Mouse (Mus musculus): ENCODE data around the gene AC161166.1. TPM values are rescaled to one million over a fixed set of nuclear protein-coding genes. Genes with fewer than 3 reads are reported as not detected.
"Not testable (repeated sequence)": the region's sequence is repeated elsewhere in the genome, so short reads cannot be mapped to it uniquely, and the experiment has no call there.

Gene AC161166.1
- total RNA-seq, 2 experiments from 2014 or later, result not detected

DNA sequence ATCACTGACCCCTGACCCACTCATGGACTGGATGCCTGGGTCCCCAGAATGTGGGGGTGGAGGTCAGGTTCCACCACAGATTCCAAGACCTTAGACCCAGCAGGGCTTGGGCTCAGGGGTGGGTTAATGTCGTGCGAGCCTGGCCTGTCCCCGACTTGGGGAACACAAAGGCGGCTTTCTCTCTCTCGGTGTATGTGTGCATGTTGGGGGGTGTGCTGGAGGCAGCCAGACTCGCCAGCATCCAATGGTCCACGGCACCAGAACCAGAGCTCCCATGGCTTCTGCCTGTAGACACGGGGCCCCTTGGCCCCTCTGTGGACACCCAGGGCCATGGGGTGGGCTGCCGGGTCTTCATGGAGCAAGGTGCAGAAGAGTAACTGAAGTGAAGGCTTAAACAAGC lies 26.8 kb downstream of the AC161166.1 start:
- DNase-seq (ENCODE audit: low spot score), result no peak

DNA sequence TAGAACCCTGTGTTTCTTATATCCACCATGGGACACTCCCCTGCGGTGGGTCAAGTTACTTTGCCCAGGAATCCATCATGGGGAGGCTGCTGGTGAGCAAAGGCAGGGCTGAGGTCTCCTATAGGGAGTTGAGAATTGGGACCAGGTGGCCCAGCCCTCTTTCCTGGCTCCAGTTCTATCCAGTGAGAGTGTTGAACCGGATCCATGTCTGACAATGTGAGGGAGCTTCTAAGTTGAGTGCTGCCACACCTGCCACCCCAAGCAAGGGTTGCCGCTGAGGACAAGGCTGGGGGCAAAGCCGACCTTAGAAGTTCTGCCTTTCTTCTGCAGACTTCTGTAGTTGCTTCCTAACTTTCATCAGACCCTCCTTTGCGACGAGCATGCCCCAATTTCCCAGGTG lies 29.0 kb downstream of the AC161166.1 start:
- not testable (repeated sequence) for DNase-seq (ENCODE audit: low spot score)

DNA sequence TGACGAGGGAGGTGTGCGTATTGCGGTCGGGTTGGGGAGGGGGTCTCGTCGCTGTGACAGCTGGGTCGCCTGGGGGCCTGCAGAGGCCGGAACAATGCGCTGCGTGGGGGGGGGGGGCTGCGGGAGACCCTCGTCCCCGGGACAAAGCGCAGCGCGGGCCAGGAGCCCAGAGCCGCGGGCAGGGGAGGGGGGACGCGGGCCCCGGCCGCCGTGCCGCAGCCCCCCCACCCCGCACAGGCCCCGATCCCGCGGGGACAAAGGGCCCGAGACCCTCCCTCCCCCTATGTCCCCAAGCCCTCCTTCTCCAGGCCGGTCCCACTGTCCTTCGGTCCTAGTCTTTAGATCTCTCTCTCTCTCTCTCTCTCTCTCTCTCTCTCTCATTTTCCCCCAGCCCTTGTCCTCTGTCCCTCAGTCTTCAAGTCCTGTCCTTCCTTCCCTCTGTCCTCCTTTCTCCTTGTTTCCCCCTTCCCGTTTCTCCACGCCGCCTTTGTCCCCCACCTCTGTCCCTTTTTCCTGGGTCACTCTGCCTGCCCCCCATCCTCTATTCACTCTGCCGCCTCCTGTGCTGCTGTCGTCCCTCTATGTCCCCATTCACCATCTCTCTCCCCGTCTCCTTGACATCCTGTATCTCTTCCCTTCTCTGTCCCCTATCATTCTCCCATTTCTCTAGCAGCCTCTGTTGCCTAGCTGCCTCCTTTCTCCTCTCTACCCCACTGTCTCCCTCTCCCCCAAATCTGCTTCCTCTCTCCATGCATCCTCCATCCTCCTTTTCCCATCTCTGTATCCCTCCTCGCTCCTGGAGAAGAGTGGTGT lies 29.8 kb downstream of the AC161166.1 start:
- DNase-seq (ENCODE audit: low spot score), result no peak

DNA sequence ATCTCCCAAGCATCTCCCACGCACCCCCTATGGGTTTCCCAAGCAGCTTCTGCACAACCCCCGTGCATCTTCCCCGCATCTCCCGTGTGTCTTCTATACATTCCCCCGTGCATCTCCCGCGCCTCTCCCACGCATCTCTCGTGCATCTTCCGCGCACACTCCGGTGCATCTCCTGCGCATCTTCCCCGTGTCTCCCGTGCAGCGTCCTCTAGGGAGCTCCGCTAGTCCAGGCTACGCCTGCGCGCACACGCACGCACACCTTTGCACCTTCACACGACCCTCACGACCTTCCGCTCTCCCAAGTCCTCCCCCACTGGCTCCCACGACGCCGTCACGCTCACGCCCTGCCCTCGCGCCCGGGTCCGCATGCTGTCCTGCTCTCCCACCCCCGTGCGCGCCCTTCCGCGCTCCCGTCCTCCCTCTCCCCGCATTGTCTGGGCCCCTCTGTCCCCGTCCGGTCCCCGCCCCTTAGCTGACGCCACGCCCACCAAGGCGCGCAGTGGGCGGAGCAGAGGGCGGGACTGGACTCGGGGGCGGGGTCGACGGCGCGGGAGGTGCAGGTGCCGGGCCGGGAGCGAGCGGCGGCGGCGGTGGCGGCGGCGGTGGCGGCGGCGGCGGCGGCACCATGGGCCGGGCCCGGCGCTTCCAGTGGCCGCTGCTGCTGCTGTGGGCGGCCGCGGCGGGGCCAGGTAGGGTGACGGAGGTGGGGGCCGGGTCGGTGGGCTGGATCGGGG lies 30.6 kb downstream of the AC161166.1 start, which contains the start of gene Cadm4:
Gene Cadm4 (plus strand): TSS at position 550 of the 734 bp plus-strand sequence.
- peak; percentile 73 for DNase-seq (ENCODE audit: low spot score)

DNA sequence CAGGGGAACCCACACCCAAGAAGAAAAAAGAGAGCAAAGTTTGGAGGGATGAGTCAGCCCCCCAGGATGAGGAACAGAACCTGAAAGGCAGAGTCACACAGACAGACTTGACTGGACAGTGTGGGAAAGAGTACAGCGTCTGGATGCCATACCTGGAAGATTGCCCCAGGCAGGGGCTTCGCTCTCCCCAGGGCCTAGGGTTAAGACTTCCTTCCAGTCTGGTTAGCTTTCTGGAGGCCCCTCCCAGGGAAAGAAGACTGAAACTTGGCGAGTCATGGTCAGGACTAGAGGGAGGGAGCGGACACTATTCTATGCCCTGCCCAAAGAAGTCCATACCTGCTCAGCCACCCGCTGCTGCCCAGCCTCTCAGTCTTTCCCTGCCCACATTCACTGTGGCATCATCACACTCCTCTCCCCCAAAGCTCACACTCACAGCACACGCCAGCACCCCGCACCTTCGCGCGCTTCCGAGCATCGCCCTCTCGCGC lies 31.2 kb downstream of the AC161166.1 start:
- no peak for DNase-seq (ENCODE audit: low spot score)

DNA sequence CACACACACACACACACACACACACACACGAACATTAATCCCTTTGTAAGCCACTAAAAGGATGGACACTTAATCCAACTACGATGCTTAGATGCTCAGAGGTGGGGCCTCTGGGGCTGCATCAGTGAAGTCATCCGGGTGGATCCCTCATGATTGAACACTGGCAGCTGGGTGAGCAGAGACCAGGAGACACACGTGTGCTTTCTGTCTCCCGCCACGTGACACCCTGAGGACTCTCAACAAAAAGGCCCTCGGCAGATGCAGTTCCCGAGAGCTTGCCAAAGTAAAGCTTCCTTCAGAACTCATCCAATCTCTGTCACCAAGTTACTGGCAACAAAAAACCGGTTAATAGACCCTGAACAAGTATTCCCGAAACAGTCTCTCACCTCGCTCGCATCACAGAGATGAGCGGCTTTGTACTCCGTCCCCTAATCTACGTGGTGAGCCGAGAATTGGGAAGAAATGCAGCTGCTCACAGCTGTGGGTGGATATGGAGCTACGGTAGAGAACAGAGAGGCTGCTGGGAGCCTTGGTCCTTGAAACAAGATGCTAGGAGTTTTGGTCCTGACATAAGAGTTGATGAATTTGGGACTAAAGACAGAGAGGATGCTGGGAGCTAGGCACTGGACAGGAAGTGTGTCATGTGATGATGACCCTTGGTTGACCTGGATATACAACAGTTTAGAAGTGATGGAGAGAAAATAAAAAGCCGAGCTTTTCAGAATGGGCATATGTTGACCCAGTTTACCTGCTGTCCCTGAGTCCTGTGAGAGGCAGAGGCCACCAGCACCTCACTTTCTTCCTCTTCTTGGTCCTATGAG lies 31.9 kb downstream of the AC161166.1 start:
- DNase-seq (ENCODE audit: low spot score), result peak; percentile 32

DNA sequence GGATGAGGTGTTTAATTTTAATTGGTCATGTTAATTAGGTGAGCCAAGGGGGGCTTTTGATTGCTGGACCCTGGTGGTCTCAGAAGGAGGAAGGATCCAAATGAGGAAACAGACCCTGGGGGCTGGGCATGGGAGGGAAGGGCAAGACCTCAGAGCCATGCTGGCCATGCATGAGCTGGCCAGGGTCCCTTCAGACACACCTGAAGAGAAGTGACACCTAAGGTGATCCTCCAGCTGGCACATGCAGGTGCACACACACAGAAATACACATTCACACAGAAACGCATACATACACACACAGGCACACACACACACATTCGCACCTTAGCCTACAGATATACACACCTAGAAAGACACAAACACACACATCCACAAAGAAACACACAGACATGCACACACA lies 32.6 kb downstream of the AC161166.1 start:
- DNase-seq (ENCODE audit: low spot score), result no peak

DNA sequence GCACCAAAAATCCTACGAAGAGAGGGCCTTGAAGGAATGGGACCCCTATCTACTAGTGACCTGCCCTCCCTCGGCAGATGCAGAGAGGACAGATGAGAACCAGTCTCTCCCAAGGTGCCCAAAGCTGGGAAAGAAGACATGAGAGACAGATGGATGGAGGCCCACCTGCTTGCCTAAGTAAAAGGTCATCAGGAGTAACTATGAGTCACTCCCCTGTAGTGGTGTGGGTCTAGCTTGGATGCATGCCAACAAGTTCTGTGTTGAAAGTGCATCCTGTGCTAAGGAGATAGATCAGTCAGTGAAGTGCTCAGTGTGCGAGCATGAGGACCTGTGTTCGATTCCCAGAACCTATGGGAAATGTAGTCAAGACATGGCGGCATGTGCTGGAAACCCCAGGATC lies 33.3 kb downstream of the AC161166.1 start:
- no peak for DNase-seq (ENCODE audit: low spot score)

DNA sequence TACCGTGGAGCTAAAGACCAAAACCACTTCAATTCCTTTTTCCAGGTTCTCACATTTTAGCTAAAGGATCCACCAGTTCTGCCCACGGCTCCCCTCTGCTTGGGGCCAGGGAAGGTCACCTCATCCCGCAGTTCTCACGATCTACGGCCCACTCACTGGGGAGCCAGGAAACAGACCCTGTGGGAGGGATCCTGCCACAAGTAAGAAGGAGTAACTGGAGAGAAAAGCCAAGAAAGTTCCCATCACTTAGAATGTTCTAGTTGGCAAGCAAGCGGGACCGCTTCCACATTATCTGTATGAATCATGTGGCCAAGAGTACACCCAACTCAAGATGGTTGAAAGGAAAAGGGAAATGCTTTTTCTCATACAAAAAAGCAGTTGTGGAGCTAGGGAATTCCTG lies 35.4 kb downstream of the AC161166.1 start:
- DNase-seq (ENCODE audit: low spot score), result no peak

DNA sequence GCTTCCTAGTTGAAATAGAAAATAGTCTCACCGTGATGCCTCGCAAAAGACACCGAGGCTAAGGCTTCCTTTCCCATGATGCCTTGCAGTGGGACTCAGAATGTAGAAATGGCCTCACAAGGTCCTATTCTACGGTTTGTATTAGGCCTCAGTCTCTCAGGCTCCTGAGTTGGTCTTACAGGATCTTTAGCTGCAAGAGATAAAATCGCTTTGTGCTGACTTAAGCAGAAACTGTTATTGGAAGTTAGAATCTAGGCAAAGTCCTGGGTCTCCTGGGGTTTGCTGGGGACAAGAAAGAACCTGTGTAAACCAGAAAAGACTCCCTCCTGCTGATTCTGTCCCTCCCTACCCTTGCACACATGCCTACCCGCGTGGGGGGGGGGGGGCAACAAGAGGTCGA lies 35.9 kb downstream of the AC161166.1 start:
- no peak for DNase-seq (ENCODE audit: low spot score)

DNA sequence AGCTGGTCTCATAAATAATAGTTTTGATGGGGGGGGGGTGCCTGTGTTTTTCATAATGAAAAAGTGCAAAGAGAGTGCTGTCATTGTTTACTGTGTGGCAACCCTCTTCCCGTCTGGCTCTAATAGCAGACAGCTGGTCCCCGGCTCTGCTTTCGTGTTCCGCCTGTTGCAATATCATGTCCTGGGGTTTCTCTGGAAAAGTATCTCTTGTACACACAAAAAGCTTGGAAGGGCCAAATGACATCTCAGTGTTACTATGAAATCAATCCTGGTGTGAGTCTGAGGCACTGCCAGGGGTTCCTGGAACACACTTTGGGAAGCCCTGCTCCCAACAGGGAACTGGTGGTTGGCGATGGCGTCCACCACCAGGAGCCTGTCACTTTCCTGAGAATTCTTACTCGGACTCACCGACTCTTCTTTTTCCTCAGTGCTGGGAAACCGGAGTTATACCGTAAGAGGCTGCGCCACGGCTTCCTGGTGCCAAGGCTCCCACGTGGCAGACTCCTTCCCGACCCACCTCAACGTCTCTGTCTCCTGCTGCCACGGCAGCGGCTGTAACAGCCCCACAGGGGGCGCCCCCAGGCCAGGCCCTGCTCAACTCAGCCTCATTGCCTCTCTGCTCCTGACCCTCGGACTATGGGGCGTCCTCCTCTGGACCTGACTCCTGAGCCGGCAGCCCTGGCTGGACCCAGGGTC lies 37.3 kb downstream of the AC161166.1 start:
- peak; percentile 10 for DNase-seq (ENCODE audit: low spot score)

DNA sequence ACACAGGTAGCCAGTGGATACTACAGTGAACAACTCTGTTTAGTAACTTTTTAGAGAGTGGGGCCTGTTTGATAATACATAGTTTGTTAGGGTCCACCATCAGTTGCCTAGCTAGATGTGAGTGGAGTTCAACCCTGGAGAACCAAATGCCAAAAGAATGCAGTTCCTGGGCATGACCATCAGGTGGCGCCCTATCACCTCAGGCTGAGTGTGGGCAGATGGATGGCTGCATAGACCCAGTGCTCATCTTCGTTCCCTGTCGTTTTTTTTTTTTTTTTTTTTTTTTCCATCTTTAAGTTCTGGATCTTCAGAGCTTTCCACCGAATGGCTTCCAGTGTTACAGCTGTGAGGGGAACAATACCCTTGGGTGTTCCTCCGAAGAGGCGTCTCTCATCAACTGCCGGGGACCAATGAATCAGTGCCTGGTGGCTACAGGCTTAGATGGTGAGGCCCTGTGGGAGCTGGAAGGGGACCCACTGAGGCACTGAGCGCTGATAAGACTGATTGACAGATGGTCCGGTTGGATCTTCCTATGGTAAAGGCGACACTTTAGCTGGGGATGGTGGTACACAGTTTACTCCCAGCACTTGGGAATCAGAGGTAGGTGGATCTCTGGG lies 38.2 kb downstream of the AC161166.1 start:
- DNase-seq (ENCODE audit: low spot score), result peak; percentile 61

DNA sequence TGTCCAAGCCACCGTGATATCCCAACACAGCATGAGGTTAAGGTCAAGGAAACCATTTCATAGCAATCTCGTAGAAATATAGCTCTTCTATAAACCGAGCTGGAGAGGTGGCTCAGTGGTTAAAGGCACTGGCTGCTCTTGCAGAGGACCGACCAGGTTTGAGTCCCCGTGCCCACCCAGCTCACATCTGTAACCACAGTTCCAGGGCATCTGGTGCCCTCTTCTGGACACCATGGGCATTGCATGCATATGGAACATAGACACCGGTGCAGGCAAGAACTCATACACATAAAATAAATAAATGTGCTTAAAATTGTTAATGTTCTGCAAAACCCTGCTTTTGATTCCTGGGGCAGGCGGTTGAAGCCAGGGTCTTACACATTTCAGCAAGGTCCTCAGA lies 39.3 kb downstream of the AC161166.1 start:
- DNase-seq (ENCODE audit: low spot score), result no peak

DNA sequence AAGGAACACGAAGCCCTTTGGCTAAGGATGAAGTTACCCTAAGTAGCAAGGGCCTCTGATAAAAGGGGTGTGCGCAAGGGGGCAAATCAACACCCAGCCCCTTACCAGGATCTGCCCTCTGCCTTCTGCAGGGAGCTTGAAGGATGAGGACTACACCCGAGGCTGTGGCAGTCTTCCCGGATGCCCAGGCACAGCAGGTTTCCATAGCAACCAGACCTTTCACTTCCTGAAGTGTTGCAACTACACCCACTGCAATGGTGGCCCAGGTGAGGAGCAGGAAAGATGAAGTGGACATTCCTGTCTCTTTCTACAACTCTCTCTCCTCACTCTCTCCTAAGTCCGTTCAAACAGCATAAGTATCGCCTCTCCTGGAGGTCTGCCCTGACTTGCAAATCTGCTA lies 39.8 kb downstream of the AC161166.1 start:
- no peak for DNase-seq (ENCODE audit: low spot score)

DNA sequence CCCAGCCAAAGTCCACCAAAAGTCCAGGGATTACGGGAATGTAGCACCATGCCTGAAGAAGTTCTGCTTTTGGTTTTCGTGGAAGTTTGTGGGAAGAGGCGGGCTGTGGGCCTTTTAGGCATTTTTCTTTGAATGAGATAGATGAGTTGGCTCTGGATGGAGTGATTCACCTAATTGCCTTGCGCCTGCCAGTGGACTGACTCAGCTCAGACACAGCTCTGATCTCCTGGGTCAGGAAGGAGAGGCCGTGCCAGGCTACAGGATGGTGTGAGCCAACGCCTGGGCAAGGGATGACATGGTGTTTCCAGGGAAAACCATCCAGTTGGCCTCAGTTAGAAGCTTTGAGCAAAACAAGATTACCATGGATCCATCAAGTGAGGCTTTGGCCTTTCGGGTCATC lies 41.9 kb downstream of the AC161166.1 start:
- DNase-seq (ENCODE audit: low spot score), result no peak

DNA sequence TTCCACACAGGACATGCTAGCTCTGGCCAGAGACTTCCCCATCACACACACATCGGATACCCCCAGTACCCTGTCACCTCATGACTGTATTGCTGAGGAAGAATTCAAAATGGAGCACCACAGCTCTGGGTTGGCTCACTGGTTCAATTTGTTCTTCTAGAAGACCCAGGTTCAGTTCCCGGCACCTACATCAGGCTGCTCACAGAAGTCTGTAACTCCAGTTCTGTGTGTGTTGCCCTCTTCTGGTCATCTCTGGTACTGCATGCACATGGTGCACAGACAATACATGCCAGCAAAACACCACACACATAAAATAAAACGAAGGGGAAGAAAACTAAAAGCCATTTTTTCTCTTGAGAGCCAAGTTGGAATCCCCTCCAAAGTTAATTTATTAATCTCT lies 43.1 kb downstream of the AC161166.1 start:
- DNase-seq (ENCODE audit: low spot score), result no peak

DNA sequence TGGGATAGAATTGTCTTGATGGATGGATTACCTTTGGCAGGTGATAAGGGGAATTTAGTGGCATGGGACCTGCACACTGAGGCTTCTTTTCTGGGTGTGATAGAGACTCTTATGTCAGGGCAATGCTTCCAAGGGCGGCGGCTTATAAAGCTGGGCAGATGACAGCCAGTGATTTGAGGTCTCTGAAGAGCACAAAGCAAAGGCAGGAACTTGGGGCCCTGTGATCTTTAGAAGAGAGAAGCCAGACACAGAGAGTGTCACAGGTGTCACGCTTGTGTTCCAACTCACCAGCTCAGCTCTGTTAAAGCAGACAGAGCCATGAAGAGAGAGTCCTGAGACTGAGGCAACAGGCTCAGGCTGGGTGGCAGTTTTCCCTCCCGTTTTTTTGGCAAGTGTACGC lies 44.4 kb downstream of the AC161166.1 start:
- DNase-seq (ENCODE audit: low spot score), result no peak

DNA sequence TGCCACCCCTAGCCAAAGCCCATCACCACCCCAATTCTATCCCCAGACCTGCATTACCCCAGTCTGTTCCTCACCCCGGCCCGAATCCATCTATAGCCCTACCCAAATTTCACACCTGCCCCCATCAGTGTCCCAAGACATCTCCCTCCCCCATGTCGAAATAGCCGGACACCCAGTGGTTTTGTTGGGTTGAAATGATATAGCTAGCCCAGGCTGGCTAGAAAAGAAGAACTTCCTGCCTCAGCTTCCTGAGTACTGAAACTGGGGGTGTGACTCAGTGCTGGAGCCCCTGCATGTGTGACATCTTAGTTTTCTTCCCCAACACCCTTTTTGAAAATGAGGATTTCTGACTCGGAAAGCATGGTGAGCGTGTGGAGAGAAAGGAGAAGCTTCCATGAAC lies 45.4 kb downstream of the AC161166.1 start:
- DNase-seq (ENCODE audit: low spot score), result no peak

DNA sequence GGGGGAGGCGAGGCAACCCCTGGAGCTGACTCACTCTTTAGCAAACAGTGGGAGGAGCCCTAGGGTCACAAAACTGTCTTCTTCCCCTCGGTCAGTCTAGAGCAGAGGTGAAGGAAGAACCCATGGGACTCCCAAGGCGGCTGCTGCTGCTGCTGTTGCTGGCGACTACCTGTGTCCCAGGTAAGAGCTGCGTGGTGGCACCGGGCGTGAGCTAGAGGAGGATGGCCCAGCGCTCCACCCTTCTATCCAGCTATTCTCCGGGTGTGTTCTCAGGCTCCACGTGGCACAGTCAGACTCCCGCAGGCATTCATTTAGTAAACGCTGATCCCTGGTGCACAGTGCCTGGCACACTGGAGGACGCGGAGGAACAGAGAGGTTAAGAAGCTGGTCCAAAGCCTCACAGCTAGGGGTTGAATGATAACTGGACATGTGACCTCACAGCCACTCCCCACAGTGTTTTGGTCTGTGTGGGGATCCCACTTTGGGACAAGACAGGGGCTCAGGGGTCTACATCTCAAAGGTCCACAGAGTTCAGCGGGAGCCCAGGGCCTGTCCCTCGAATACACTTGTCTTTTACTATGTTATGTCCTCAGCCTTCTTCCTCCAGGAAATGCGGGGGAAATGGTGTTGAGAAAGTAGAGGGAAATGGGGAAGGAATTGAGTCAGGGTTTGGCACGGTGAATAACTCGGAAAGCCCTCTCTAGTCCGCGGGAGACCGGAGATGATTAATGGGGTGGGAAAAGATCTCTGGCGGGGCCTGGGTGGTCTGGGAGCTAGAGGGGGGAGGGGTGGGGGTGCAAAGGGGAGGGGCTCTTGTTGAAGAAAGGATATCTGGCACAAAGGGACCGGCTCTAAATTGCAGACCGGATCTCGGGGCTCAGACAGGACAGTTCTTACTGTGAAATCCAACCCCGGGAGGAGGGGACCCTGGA lies 49.6 kb downstream of the AC161166.1 start, which contains the start of gene Plaur:
Gene Plaur (plus strand): TSS at position 97 of the 932 bp plus-strand sequence.
- peak; percentile 23 for DNase-seq (ENCODE audit: low spot score)

Measured in gastrocnemius, adult 18-20 months (tissue).